Mouse (Mus musculus) retina, adult 2 months (tissue): Measurements from ENCODE around the gene H2-Ke6.
"Not testable (repeated sequence)": the region's sequence is repeated elsewhere in the genome, so short reads cannot be mapped to it uniquely, and the experiment has no call there.

Experiments used
- DNase-seq: peaks from one replicate; pipeline ENCODE4 v3.0.0-alpha.2; 2012; ENCODE audit warnings: low read depth, low spot score

H2-Ke6 gene

DNA sequence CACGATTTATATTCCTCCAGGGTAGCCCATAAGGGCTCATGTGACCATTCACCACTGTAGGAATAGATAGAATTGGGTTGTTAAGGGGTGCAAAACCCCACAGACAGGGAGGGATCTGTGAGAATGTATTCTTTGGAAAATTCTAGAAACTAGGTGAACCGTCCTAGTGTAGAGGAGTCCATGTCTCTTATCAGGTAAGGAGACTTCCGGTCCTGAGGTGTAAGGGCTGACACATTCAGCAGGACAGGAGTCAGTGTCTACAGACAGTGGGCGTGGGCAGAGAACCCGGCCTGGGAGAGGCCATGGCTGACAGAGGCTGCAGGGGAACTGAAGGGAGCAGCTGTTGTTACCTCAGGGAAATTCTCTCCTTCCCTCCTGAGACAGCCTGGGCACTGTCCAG, 29.2 kb downstream of the H2-Ke6 start:
- not testable (repeated sequence) for DNase-seq

- not testable (repeated sequence) for DNase-seq
These were observed 30.8 kb downstream of the H2-Ke6 start for GRCm38 (mm10) chr17:33997025-33997424.

GRCm38 (mm10) chr17:33995651-33996050, 32.2 kb downstream of the H2-Ke6 start:
- no peak for DNase-seq

DNA sequence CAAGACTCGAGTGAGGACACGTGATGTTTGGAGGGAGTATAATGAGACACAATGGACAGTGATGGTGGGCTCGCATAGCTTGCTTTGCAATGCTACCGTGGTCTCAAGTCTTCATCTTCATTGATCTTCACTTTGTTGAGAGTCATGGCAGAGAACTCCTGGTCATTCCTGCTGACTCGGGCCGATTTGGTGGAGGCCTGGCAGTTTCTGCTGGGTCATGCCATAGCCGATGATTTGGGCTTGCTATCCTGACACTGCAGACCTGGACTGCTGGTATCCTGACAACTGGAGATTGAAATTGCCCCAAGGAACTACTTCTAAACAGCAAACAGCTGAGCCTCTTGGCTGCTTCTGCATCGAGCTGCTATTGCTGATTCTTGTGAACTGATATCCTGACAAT, 32.9 kb downstream of the H2-Ke6 start:
- no peak for DNase-seq

DNA sequence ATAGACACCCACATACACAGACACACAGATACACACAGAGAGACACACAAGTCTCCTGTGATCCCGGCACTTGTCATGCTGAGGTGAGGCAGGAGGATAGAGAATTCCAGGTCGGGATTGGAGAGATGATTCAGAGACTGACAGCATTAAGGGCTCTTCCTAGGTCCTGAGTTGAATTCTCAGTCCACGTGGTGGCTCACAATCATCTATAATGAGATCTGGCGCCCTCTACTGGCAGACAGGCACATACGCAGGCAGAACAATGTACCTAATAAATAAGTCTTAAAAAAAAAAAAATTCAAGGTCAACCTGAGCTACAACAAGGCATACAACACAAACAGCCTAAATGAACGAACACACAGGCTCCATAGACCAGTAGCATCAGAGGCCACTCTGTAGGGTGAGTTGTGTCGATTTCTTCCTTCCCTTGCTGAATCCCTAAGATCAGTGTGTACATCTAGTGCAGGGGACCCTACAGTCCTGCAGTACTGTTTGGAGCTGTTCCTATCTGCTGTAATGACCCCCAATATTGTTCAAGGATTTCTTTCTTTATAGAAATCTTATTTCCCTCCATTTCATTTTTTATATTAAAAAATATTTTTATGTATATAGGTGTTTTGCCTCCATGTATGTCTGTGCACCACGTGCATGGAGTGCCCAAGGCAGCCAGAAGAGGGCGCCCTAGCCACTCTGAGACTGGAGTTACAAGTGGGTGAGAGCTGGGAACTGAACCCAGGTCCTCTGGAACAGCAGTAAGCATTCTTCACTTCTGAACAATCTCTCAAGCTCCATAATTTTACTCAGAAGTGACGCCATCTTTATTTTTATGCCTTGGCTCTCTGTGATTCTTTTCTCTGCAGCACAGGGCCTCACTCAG, 35.8 kb downstream of the H2-Ke6 start:
- peak; percentile 61 for DNase-seq

- DNase-seq: not testable (repeated sequence)
These were observed 45.7 kb downstream of the H2-Ke6 start for GRCm38 (mm10) chr17:33982136-33982535.

DNA sequence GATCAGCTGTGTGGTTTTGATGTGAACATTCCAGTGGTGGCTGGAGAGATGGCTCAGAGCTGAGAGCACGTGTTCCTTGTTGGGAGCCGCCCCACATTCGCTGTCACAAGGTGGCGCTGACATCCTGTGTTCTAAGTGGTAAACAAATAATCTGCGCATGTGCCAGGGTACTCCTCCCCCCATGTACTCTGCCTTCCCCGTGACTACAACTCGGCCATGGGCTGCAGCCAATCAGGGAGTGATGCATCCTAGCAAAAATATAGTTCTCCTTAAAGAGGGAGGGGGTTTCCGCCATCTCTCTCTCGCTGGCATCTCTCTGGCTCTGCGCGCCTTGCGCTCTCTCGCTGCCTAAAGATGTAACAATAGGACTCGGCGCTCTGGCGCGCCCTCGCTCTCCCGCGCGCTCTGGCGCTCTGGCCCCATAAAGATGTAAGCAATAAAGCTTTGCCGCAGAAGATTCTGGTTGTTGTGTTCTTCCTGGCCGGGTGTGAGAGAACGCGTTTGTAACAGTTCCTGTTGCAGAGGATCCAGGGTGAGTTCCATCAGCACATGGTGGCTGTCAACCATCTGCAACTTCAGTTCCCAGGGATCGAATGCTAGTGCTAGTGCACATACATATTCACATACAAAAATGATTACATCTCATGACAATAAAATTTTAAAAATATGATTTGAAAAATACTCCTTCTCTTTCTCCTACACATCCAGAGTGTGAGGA, 46.5 kb downstream of the H2-Ke6 start:
- DNase-seq: peak; percentile 86

- no peak for DNase-seq
These were observed 47.5 kb downstream of the H2-Ke6 start for GRCm38 (mm10) chr17:33980181-33981035.

DNA sequence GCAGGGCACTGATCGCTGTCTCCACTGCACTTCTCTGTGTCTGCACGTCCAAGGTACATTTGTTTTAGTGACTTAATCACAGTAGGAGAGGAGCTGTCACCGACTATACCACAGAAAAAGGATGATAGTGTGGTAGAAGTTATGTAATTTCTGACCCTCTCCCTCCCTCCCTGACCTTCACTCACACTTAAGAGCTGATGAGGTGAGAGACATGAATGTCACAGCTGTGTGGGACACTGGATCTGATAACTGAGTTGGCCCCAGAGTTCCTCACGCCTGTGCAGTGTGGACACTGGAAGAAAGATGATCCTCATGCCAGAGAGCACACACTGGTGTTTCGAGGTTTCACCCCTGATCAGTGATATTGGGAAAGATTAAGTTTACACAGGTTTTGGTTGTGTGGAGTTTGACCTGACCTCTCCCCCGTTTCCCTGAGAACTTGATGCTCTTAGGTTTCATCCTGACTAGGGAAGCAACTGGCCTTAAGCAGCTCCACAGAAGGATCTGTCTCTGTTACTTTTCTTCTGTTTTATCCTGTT, 48.3 kb downstream of the H2-Ke6 start:
- no peak for DNase-seq

DNA sequence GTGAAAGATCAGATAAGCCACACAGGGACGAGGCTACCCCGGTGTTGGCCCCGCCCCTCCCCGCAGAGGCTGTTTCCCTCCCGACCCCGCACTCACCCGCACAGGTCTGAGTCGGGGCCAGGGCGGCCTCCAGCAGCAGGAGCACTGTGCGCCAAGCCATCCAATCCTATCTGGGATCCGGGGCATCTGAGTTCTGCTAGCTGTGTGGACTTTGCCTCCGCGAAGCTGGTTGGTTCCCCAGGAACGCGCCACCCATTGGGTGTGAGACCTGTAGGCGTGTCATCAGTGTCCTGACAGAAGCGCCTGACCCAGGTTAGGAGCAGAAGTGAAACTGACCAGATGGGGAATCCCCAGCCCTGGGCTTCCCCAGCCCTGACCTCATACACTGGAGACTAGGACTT, 49.2 kb downstream of the H2-Ke6 start:
- DNase-seq: peak; percentile 81

DNA sequence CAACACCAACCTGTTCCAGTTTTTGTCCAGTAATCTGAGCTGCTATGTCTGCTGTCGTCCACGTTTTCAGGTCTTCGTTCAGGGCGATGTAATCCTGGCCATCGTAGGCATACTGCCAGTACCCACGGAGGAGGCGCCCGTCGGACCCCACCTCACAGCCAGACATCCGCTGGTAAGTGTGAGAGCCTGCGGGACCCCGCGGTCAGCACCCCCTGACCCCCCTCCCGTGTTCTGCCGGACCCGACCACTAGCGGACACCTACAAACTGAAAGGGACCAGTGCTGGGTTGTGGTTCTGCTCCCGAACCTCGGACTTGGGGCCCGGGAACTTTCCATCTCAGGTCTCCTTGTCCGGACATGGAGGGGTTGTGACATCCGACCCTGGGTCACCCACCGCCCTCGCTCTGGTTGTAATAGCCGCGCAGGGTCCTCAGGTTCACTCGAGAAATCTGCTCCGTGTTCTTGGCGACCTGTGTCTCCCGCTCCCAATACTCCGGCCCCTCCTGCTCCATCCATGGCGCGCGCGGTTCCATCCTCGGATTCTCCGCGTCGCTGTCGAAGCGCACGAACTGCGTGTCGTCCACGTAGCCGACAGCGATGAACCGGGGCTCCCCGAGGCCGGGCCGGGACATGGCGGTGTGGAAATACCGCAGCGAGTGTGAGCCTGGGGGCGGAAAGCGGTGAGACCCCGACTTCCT, 49.9 kb downstream of the H2-Ke6 start:
- no peak for DNase-seq
